Mouse (Mus musculus): ENCODE results near the gene Ank3. TPM values are rescaled to one million over a fixed set of nuclear protein-coding genes. Genes with fewer than 3 reads are reported as not detected.

The Ank3 gene
- polyA plus RNA-seq, 1 experiment from 2014 or later: 69.3 TPM

DNA sequence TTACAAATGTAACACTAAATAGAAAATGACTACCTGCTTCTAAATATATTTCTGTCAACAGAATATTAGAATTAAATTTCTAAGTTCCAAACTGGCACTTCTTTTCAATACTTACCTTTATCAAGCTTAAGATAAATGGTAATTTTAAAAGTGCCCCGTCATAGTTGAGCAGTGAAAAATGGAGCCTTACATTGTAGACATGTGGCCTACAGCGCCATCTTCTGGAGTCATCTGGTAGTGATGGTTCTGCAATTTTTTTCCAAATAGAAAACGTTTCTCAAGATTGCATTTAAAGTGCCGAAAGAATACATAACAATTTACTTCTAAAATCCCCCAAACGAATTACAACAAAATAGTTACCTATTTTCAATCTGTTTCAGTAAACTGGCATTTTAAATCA lies 566.0 kb downstream of the Ank3 start:
- H3K36me3 ChIP-seq (ENCODE audit: control insufficient read depth, insufficient read depth, low read length): no peaks in the 10 kb centered on the region
- no peaks in the 10 kb centered on the region for H3K4me1 ChIP-seq (ENCODE audit: control insufficient read depth, insufficient read depth, low read depth, low read length)
- no peaks in the 10 kb centered on the region for H3K9me3 ChIP-seq (ENCODE audit: control insufficient read depth, low read length)
- H3K4me3 ChIP-seq (ENCODE audit: low read length): no peak overlapping the region
- 10% methylated on average over 5 of the region's 5 CpGs for WGBS
- H3K9ac ChIP-seq (ENCODE audit: low read depth, low read length): no peak overlapping the region
- no peak for ATAC-seq
- H3K27ac ChIP-seq (ENCODE audit: low read depth, low read length): no peak overlapping the region
- no peak overlapping the region for H3K4me2 ChIP-seq (ENCODE audit: low read length)
- H3K27me3 ChIP-seq (replicated peaks; ENCODE audit: control insufficient read depth, insufficient read depth, low read length): no peaks in the 10 kb centered on the region

DNA sequence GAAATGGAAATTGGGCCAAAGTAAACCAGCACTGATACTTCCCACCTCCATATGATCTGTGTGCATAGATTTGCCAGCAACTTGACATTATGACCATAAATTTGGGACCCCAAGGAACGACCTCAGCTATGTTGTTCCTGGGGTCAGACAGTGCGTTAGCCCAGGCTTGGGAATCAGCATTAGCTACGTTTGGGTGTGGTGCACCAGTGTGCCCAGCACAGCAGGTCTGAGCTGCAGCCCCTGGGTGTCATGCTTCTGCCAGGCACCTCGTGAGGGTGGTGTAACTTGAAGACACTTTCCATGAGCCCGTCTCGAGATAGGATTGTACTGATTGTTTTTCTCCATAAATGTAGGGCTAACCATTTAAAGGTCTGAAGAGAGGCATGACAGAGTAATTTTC lies 566.5 kb downstream of the Ank3 start:
- no peak overlapping the region for H3K9ac ChIP-seq (ENCODE audit: low read depth, low read length)
- no peaks in the 10 kb centered on the region for H3K9me3 ChIP-seq (ENCODE audit: control insufficient read depth, low read length)
- H3K27me3 ChIP-seq (replicated peaks; ENCODE audit: control insufficient read depth, insufficient read depth, low read length): no peaks in the 10 kb centered on the region
- H3K36me3 ChIP-seq (ENCODE audit: control insufficient read depth, insufficient read depth, low read length): no peaks in the 10 kb centered on the region
- 85% methylated on average over 6 of the region's 6 CpGs for WGBS
- H3K27ac ChIP-seq (ENCODE audit: low read depth, low read length): no peak overlapping the region
- no peak overlapping the region for H3K4me2 ChIP-seq (ENCODE audit: low read length)
- ATAC-seq: no peak
- H3K4me3 ChIP-seq (ENCODE audit: low read length): no peak overlapping the region
- no peaks in the 10 kb centered on the region for H3K4me1 ChIP-seq (ENCODE audit: control insufficient read depth, insufficient read depth, low read depth, low read length)

DNA sequence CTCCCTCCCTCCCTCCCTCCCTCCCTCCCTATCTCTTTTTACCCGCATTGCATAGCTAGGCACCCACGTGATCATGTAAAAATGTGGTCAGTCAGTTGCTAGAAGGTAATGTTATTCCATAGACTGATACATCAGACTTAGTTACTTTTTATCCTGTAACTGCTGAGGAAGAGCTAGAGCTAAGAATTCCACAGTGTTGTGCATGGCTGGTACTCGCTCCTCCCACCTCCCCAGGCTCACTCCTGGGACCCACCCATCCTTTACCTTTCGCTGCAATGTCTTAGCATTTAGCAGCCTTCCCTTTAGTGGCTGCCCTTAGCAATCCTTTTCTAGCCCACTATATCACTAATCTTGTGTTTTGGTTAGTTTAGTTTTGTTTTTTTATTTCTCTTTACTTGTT lies 569.4 kb downstream of the Ank3 start:
- Histone ChIP-seq H3K9ac (ENCODE audit: low read depth, low read length) (no peak overlapping the region), H3K9me3 (ENCODE audit: control insufficient read depth, low read length) (no peaks in the 10 kb centered on the region), H3K27ac (ENCODE audit: low read depth, low read length) (no peak overlapping the region), H3K4me3 (ENCODE audit: low read length) (no peak overlapping the region), H3K4me2 (ENCODE audit: low read length) (no peak overlapping the region), H3K36me3 (ENCODE audit: control insufficient read depth, insufficient read depth, low read length) (no peaks in the 10 kb centered on the region), H3K27me3 (replicated peaks; ENCODE audit: control insufficient read depth, insufficient read depth, low read length) (no peaks in the 10 kb centered on the region), H3K4me1 (ENCODE audit: control insufficient read depth, insufficient read depth, low read depth, low read length) (no peaks in the 10 kb centered on the region)
- ATAC-seq: no peak
- WGBS: 93% methylated on average over 3 of the region's 4 CpGs

DNA sequence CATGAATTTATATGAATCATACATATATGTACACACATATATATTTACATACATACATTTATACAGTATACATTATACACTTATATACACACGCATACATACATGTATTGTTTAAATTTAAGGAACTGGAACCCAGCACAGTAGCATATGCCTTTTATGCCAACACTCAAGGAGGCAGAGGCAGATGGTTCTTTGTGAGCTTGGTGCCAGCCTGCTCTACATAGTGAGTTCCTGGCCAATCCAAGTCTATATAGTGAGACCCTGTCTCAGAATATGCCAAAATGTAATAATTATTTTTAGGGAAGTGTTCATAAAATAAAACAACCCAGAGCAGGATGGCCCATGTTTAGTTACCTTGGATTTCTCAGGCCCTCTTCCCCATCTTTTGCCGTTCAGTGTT lies 581.1 kb downstream of the Ank3 start:
- Histone ChIP-seq H3K27me3 (replicated peaks; ENCODE audit: control insufficient read depth, insufficient read depth, low read length) (no peaks in the 10 kb centered on the region), H3K27ac (ENCODE audit: low read depth, low read length) (no peak overlapping the region), H3K4me3 (ENCODE audit: low read length) (no peak overlapping the region), H3K4me2 (ENCODE audit: low read length) (no peak overlapping the region), H3K9ac (ENCODE audit: low read depth, low read length) (no peak overlapping the region), H3K4me1 (ENCODE audit: control insufficient read depth, insufficient read depth, low read depth, low read length) (no peaks in the 10 kb centered on the region), H3K9me3 (ENCODE audit: control insufficient read depth, low read length) (no peaks in the 10 kb centered on the region), H3K36me3 (ENCODE audit: control insufficient read depth, insufficient read depth, low read length) (peaks cover 14% of the 10 kb centered on the region)
- no peak for ATAC-seq
- WGBS: 96% methylated on average over 2 of the region's 2 CpGs

DNA sequence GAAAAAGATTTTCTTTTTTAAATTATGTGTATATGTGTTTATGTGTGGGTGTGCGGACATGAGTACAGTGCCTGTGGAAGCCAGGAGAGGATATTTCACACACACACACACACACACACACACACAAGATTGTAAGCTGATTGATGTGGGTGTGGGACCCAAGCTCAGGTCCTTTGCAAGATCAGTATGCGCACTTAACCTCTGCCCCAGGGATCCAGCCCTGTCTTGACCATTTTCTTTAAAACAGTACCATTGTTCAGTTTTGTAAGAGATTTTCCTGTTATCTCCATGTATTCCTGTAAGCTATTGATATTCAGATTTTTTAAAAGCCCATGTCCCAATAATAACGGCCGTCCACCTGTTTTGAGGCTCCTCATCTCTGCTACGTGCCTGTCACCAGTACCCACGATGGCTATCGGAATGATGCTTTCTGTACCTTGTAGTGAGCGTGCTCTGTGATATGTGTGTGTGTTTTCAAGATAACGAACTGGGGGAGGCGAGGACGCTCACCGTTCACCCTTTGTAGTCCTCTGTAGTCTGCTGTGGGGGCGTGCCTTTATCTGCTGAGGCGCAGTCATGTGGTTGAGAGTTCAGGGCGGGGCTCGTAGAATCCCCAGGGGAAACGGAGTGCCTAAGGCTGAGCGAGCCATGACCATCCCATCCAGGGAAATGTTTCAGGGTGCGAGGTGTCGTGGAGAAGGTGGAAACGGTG lies 583.0 kb downstream of the Ank3 start:
- Histone ChIP-seq H3K4me3 (ENCODE audit: low read length) (no peak overlapping the region), H3K4me1 (ENCODE audit: control insufficient read depth, insufficient read depth, low read depth, low read length) (no peaks in the 10 kb centered on the region), H3K9me3 (ENCODE audit: control insufficient read depth, low read length) (no peaks in the 10 kb centered on the region), H3K27ac (ENCODE audit: low read depth, low read length) (no peak overlapping the region), H3K4me2 (ENCODE audit: low read length) (no peak overlapping the region), H3K27me3 (replicated peaks; ENCODE audit: control insufficient read depth, insufficient read depth, low read length) (no peaks in the 10 kb centered on the region), H3K36me3 (ENCODE audit: control insufficient read depth, insufficient read depth, low read length) (peaks cover 17% of the 10 kb centered on the region), H3K9ac (ENCODE audit: low read depth, low read length) (no peak overlapping the region)
- ATAC-seq: no peak
- 84% methylated on average over 21 of the region's 21 CpGs for WGBS

DNA sequence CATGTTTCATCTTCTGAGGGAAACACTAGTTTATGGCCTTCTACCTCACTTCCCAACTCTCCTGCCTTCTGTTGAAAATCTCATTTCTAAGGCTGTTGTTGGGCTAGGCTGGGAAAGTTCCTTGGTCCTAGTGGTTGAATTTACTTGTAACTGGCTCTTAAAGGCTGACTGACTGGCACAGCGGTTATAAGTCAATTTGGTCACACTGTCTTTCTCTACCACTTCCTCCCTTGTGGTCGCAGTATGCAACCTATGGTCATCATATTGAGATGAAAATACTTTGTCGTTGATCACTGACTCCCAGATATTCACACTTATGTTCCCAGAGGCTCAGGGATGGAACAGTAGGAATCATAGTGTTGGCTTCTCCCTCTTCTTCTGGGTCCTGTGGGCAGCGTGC lies 584.1 kb downstream of the Ank3 start:
- no peak overlapping the region for H3K4me3 ChIP-seq (ENCODE audit: low read length)
- H3K4me1 ChIP-seq (ENCODE audit: control insufficient read depth, insufficient read depth, low read depth, low read length): no peaks in the 10 kb centered on the region
- 90% methylated on average over 4 of the region's 4 CpGs for WGBS
- peaks cover 23% of the 10 kb centered on the region for H3K36me3 ChIP-seq (ENCODE audit: control insufficient read depth, insufficient read depth, low read length)
- no peak overlapping the region for H3K9ac ChIP-seq (ENCODE audit: low read depth, low read length)
- no peaks in the 10 kb centered on the region for H3K9me3 ChIP-seq (ENCODE audit: control insufficient read depth, low read length)
- no peak overlapping the region for H3K4me2 ChIP-seq (ENCODE audit: low read length)
- ATAC-seq: no peak
- H3K27me3 ChIP-seq (replicated peaks; ENCODE audit: control insufficient read depth, insufficient read depth, low read length): no peaks in the 10 kb centered on the region
- no peak overlapping the region for H3K27ac ChIP-seq (ENCODE audit: low read depth, low read length)

DNA sequence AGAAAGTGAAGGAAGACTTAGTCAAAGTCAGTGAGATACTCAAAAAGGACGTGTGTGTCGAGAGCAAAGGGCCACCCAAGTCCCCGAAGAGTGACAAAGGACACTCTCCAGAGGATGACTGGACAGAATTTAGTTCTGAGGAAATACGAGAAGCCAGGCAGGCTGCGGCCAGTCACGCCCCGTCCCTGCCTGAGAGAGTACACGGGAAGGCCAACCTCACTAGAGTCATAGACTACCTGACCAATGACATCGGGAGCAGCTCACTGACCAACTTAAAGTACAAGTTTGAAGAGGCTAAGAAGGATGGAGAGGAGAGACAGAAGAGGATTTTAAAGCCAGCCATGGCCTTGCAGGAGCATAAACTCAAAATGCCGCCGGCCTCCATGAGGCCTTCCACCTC lies 588.9 kb downstream of the Ank3 start:
- Histone ChIP-seq H3K9me3 (ENCODE audit: control insufficient read depth, low read length) (peaks cover 10% of the 10 kb centered on the region; the same call in 1 of the 2 replicates), H3K27ac (ENCODE audit: low read depth, low read length) (no peak overlapping the region), H3K36me3 (ENCODE audit: control insufficient read depth, insufficient read depth, low read length) (peaks cover 62% of the 10 kb centered on the region), H3K4me3 (ENCODE audit: low read length) (no peak overlapping the region), H3K4me1 (ENCODE audit: control insufficient read depth, insufficient read depth, low read depth, low read length) (no peaks in the 10 kb centered on the region), H3K4me2 (ENCODE audit: low read length) (no peak overlapping the region), H3K27me3 (replicated peaks; ENCODE audit: control insufficient read depth, insufficient read depth, low read length) (no peaks in the 10 kb centered on the region), H3K9ac (ENCODE audit: low read depth, low read length) (no peak overlapping the region)
- ATAC-seq: no peak
- 96% methylated on average over 11 of the region's 11 CpGs for WGBS

DNA sequence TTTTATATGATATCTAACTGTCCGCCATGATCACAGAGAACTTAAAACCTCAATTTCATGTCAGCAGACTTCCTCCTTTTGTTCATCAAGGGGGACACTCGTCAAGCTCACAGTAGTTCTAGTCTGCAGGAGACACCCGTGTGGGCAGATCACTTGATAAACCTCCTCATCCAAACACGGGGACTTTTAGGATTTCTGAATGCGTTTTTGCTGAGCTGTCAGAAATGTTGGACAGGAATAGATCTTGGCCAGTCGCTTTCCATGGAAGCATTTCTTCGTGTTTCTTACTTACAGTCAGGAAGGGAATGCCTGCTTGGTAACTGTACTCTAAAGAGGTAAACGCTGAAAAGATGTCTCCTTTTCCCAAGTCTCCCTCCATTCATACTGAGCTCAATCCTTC lies 598.5 kb downstream of the Ank3 start:
- H3K4me2 ChIP-seq (ENCODE audit: low read length): no peak overlapping the region
- no peak overlapping the region for H3K4me3 ChIP-seq (ENCODE audit: low read length)
- no peaks in the 10 kb centered on the region for H3K4me1 ChIP-seq (ENCODE audit: control insufficient read depth, insufficient read depth, low read depth, low read length)
- H3K9me3 ChIP-seq (ENCODE audit: control insufficient read depth, low read length): no peaks in the 10 kb centered on the region
- no peak overlapping the region for H3K9ac ChIP-seq (ENCODE audit: low read depth, low read length)
- no peak for ATAC-seq
- H3K27me3 ChIP-seq (replicated peaks; ENCODE audit: control insufficient read depth, insufficient read depth, low read length): no peaks in the 10 kb centered on the region
- 89% methylated on average over 8 of the region's 8 CpGs for WGBS
- H3K27ac ChIP-seq (ENCODE audit: low read depth, low read length): no peak overlapping the region
- peaks cover 34% of the 10 kb centered on the region for H3K36me3 ChIP-seq (ENCODE audit: control insufficient read depth, insufficient read depth, low read length)

DNA sequence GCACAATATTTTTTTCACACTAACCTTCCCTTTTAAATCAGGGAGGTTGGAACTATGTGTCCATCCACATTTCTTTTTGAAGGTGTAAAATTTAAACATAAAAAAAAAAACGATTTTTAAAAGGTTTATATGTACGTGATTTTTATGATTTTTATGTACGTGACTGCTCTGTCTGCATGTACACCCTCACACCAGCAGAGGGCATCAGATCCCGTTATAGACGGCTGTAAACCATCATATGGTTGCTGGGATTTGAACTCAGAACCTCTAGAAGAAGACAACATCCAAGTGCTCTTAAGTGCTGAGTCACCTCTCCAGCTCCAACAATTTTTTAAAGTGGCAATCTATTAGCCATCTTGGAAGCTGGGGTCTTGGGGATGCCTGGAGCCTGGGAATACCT lies 605.5 kb downstream of the Ank3 start:
- ATAC-seq: no peak
- Histone ChIP-seq H3K27me3 (replicated peaks; ENCODE audit: control insufficient read depth, insufficient read depth, low read length) (no peaks in the 10 kb centered on the region), H3K4me2 (ENCODE audit: low read length) (no peak overlapping the region), H3K27ac (ENCODE audit: low read depth, low read length) (no peak overlapping the region), H3K36me3 (ENCODE audit: control insufficient read depth, insufficient read depth, low read length) (peaks cover 17% of the 10 kb centered on the region; the same call in 1 of the 2 replicates), H3K4me3 (ENCODE audit: low read length) (no peak overlapping the region), H3K9ac (ENCODE audit: low read depth, low read length) (no peak overlapping the region), H3K4me1 (ENCODE audit: control insufficient read depth, insufficient read depth, low read depth, low read length) (no peaks in the 10 kb centered on the region), H3K9me3 (ENCODE audit: control insufficient read depth, low read length) (no peaks in the 10 kb centered on the region)
- WGBS: 92% methylated on average over 5 of the region's 5 CpGs

Measured in hindbrain, embryonic 16.5 days (tissue).